Mouse (Mus musculus) limb, embryonic 15.5 days (tissue): ENCODE measurements around the gene Srebf1. TPM values are rescaled to one million over a fixed set of nuclear protein-coding genes. Genes with fewer than 3 reads are reported as not detected.

Experiments used
- ATAC-seq: fragments of 200-750 bp; cut with Nextera tagmentation; 2 replicates; pipeline ENCODE4 v1.8.0; 2017; ENCODE audit warnings: low read depth, moderate TSS enrichment; ENCODE audit not compliant: insufficient number of reproducible peaks, low FRiP score, low TSS enrichment
- H3K27ac ChIP-seq: fragments of 300-500 bp; sonication (generic); 2 replicates; pipeline ENCODE4 v1.5.1; 2015; ENCODE audit warnings: moderate library complexity, mild to moderate bottlenecking, inconsistent platforms
- H3K27me3 ChIP-seq: fragments of 300-500 bp; sonication (generic); 2 replicates; pipeline ENCODE4 v1.6.1; 2015; ENCODE audit warnings: inconsistent platforms
- H3K36me3 ChIP-seq: fragments of 300-500 bp; sonication (generic); 2 replicates; pipeline ENCODE4 v1.6.1; 2015; ENCODE audit warnings: inconsistent platforms
- H3K4me1 ChIP-seq: fragments of 300-500 bp; sonication (generic); 2 replicates; pipeline ENCODE4 v1.6.1; 2015; ENCODE audit warnings: inconsistent platforms
- H3K4me2 ChIP-seq: fragments of 300-500 bp; sonication (generic); 2 replicates; pipeline ENCODE4 v1.6.1; 2015; ENCODE audit warnings: mild to moderate bottlenecking, inconsistent platforms
- H3K4me3 ChIP-seq: fragments of 300-500 bp; sonication (generic); 2 replicates; pipeline ENCODE4 v1.5.1; 2015; ENCODE audit warnings: mild to moderate bottlenecking, inconsistent platforms
- H3K9ac ChIP-seq: fragments of 300-500 bp; sonication (generic); 2 replicates; pipeline ENCODE4 v1.6.1; 2015; ENCODE audit warnings: inconsistent platforms
- H3K9me3 ChIP-seq: fragments of 300-500 bp; sonication (generic); 2 replicates; pipeline ENCODE4 v1.6.1; 2016; ENCODE audit warnings: inconsistent platforms
- WGBS: fragments of 180-500 bp; shearing (Covaris S2); methylation state at CpG from one replicate; pipeline ENCODE4 v1.1.7; 2015; 5-methylcytosine and 5-hydroxymethylcytosine counted together
- polyA plus RNA-seq: library from polyadenylated mRNA; unstranded; fragments of >200 nt; fragmentation: Nextera tagmentation; extraction: Ambion mirVana; gene quantifications from 2 replicates; pipeline ENCODE4 v1.2.1, GENCODE M21; 2015

Gene Srebf1
- 66.5 and 70.3 TPM in 2 replicates for polyA plus RNA-seq

- Histone ChIP-seq H3K36me3 (peaks cover 13% of the 10 kb centered on the region), H3K4me1 (peaks cover 48% of the 10 kb centered on the region), H3K9me3 (no peaks in the 10 kb centered on the region), H3K9ac (0 out of 2 replicates have a peak within 1 kb of the TSS, but pooled peaks have one; percentile 1), H3K27ac (peak within 1 kb of the TSS; percentile 65), H3K4me2 (peak within 1 kb of the TSS; percentile 77), H3K27me3 (no peaks in the 10 kb centered on the region), H3K4me3 (peak within 1 kb of the TSS; percentile 42)
- peak; percentile 46; the same call in 1 of the 2 replicates for ATAC-seq
- 3% methylated on average over 46 of the region's 46 CpGs for WGBS
Measured at GRCm38 (mm10) chr11:60222469-60223236, at the start of gene Srebf1. Gene Srebf1, minus strand, starts transcription at chr11:60222581.

- H3K4me3 ChIP-seq: no peak overlapping the region
- WGBS: 66% methylated on average over 3 of the region's 3 CpGs
- H3K9ac ChIP-seq: no peak overlapping the region
- ATAC-seq: no peak
- no peak overlapping the region for H3K27ac ChIP-seq
- peaks cover 16% of the 10 kb centered on the region for H3K4me1 ChIP-seq
- 0 out of 2 replicates have a peak, but pooled peaks cover 8% of the 10 kb centered on the region for H3K36me3 ChIP-seq
- no peaks in the 10 kb centered on the region for H3K27me3 ChIP-seq
- H3K9me3 ChIP-seq: no peaks in the 10 kb centered on the region
- H3K4me2 ChIP-seq: no peak overlapping the region
Measured at GRCm38 (mm10) chr11:60268563-60268962, 46.2 kb upstream of the Srebf1 start.

- H3K9ac ChIP-seq: no peak overlapping the region
- 85% methylated on average over 4 of the region's 4 CpGs for WGBS
- no peak overlapping the region for H3K4me3 ChIP-seq
- H3K27me3 ChIP-seq: no peaks in the 10 kb centered on the region
- no peak overlapping the region for H3K4me2 ChIP-seq
- no peak for ATAC-seq
- H3K27ac ChIP-seq: no peak overlapping the region
- H3K9me3 ChIP-seq: no peaks in the 10 kb centered on the region
- H3K4me1 ChIP-seq: peaks cover 18% of the 10 kb centered on the region
- peaks cover 14% of the 10 kb centered on the region for H3K36me3 ChIP-seq
Measured at GRCm38 (mm10) chr11:60265271-60265985, 43.0 kb upstream of the Srebf1 start.

- H3K36me3 ChIP-seq: peaks cover 10% of the 10 kb centered on the region
- no peak overlapping the region for H3K4me3 ChIP-seq
- no peaks in the 10 kb centered on the region for H3K9me3 ChIP-seq
- H3K9ac ChIP-seq: no peak overlapping the region
- no peak for ATAC-seq
- WGBS: 91% methylated on average over 1 of the region's 1 CpGs
- H3K4me1 ChIP-seq: peaks cover 18% of the 10 kb centered on the region
- no peaks in the 10 kb centered on the region for H3K27me3 ChIP-seq
- no peak overlapping the region for H3K27ac ChIP-seq
- no peak overlapping the region for H3K4me2 ChIP-seq
Measured at GRCm38 (mm10) chr11:60264651-60265050, 42.3 kb upstream of the Srebf1 start.

- Histone ChIP-seq H3K4me1 (peaks cover 18% of the 10 kb centered on the region), H3K9me3 (no peaks in the 10 kb centered on the region), H3K27me3 (no peaks in the 10 kb centered on the region), H3K4me2 (no peak overlapping the region), H3K36me3 (peaks cover 17% of the 10 kb centered on the region), H3K27ac (peak overlapping the region; percentile 38; the same call in 1 of the 2 replicates), H3K9ac (no peak overlapping the region), H3K4me3 (no peak overlapping the region)
- no peak for ATAC-seq
- whole genome bisulfite sequencing: 66% methylated on average over 4 of the region's 4 CpGs
Measured at GRCm38 (mm10) chr11:60262396-60262795, 40.0 kb upstream of the Srebf1 start.

GRCm38 (mm10) chr11:60260743-60261142, 38.4 kb upstream of the Srebf1 start:
- 91% methylated on average over 3 of the region's 3 CpGs for WGBS
- Histone ChIP-seq H3K4me1 (peaks cover 25% of the 10 kb centered on the region), H3K4me2 (no peak overlapping the region), H3K4me3 (no peak overlapping the region), H3K27ac (no peak overlapping the region), H3K9me3 (no peaks in the 10 kb centered on the region), H3K9ac (no peak overlapping the region), H3K36me3 (peaks cover 28% of the 10 kb centered on the region), H3K27me3 (no peaks in the 10 kb centered on the region)
- no peak for ATAC-seq

GRCm38 (mm10) chr11:60257696-60258095, 35.3 kb upstream of the Srebf1 start:
- H3K4me1 ChIP-seq: peaks cover 17% of the 10 kb centered on the region
- WGBS: 50% methylated on average over 2 of the region's 2 CpGs

GRCm38 (mm10) chr11:60256713-60257112, 34.3 kb upstream of the Srebf1 start:
- Histone ChIP-seq H3K4me3 (no peak overlapping the region), H3K4me1 (peaks cover 17% of the 10 kb centered on the region), H3K36me3 (peaks cover 40% of the 10 kb centered on the region), H3K9me3 (no peaks in the 10 kb centered on the region), H3K9ac (no peak overlapping the region), H3K4me2 (no peak overlapping the region), H3K27me3 (no peaks in the 10 kb centered on the region), H3K27ac (no peak overlapping the region)
- 83% methylated on average over 9 of the region's 9 CpGs for WGBS
- ATAC-seq: no peak

More at GRCm38 (mm10) chr11:60257696-60258095, 35.3 kb upstream of the Srebf1 start:
- H3K4me3 ChIP-seq: no peak overlapping the region
- no peak overlapping the region for H3K27ac ChIP-seq
- H3K27me3 ChIP-seq: no peaks in the 10 kb centered on the region
- peaks cover 35% of the 10 kb centered on the region for H3K36me3 ChIP-seq
- no peak overlapping the region for H3K9ac ChIP-seq
- H3K4me2 ChIP-seq: no peak overlapping the region
- no peak for ATAC-seq
- H3K9me3 ChIP-seq: no peaks in the 10 kb centered on the region

GRCm38 (mm10) chr11:60256176-60256681, 33.8 kb upstream of the Srebf1 start:
- Histone ChIP-seq H3K4me1 (peaks cover 21% of the 10 kb centered on the region), H3K36me3 (peaks cover 44% of the 10 kb centered on the region), H3K27me3 (no peaks in the 10 kb centered on the region), H3K9me3 (no peaks in the 10 kb centered on the region), H3K4me3 (no peak overlapping the region), H3K4me2 (no peak overlapping the region), H3K9ac (no peak overlapping the region), H3K27ac (no peak overlapping the region; the same call in 1 of the 2 replicates)
- WGBS: 49% methylated on average over 6 of the region's 6 CpGs
- no peak for ATAC-seq

- H3K4me1 ChIP-seq: peaks cover 23% of the 10 kb centered on the region
- 52% methylated on average over 3 of the region's 3 CpGs for WGBS
- ATAC-seq: no peak
- no peak overlapping the region for H3K4me3 ChIP-seq
- peaks cover 39% of the 10 kb centered on the region for H3K36me3 ChIP-seq
- no peak overlapping the region for H3K27ac ChIP-seq
- H3K9me3 ChIP-seq: no peaks in the 10 kb centered on the region
- no peaks in the 10 kb centered on the region for H3K27me3 ChIP-seq
- H3K4me2 ChIP-seq: no peak overlapping the region
- no peak overlapping the region for H3K9ac ChIP-seq
Measured at GRCm38 (mm10) chr11:60255639-60256038, 33.3 kb upstream of the Srebf1 start.

GRCm38 (mm10) chr11:60255181-60255580, 32.8 kb upstream of the Srebf1 start:
- H3K36me3 ChIP-seq: peaks cover 39% of the 10 kb centered on the region
- no peak overlapping the region; the same call in 1 of the 2 replicates for H3K27ac ChIP-seq
- H3K9me3 ChIP-seq: no peaks in the 10 kb centered on the region
- H3K4me2 ChIP-seq: no peak overlapping the region
- H3K4me3 ChIP-seq: no peak overlapping the region
- no peak overlapping the region for H3K9ac ChIP-seq
- 78% methylated on average over 3 of the region's 3 CpGs for WGBS
- peaks cover 23% of the 10 kb centered on the region for H3K4me1 ChIP-seq
- ATAC-seq: no peak
- no peaks in the 10 kb centered on the region for H3K27me3 ChIP-seq

GRCm38 (mm10) chr11:60254308-60254707, 31.9 kb upstream of the Srebf1 start:
- no peak for ATAC-seq
- H3K9me3 ChIP-seq: no peaks in the 10 kb centered on the region
- H3K4me1 ChIP-seq: peaks cover 23% of the 10 kb centered on the region
- WGBS: 88% methylated on average over 5 of the region's 5 CpGs
- H3K4me3 ChIP-seq: no peak overlapping the region
- no peak overlapping the region for H3K9ac ChIP-seq
- H3K4me2 ChIP-seq: no peak overlapping the region
- no peak overlapping the region for H3K27ac ChIP-seq
- no peaks in the 10 kb centered on the region for H3K27me3 ChIP-seq
- H3K36me3 ChIP-seq: peaks cover 40% of the 10 kb centered on the region
